Mouse (Mus musculus): Measurements from ENCODE around the gene Gdf1.
A peak's percentile ranks its signal among the peaks of the same experiment; 100 is the strongest.

Gene Gdf1

GRCm38 (mm10) chr8:70329124-70329834, at the start of gene Gdf1:
Gdf1 (plus strand) TSS chr8:70329817.
- Histone ChIP-seq H3K4me1 (replicated peaks; ENCODE audit: low read depth, low read length) (peaks cover 49% of the 10 kb centered on the region), H3K4me3 (replicated peaks; ENCODE audit: low read length) (peak within 1 kb of the TSS; percentile 73), H3K36me3 (ENCODE audit: insufficient read depth, low read length) (peaks cover 32% of the 10 kb centered on the region), H3K27me3 (ENCODE audit: insufficient read depth, low read length) (peaks cover 9% of the 10 kb centered on the region), H3K9me3 (ENCODE audit: low read length) (no peaks in the 10 kb centered on the region)
- no peak for TF ChIP-seq CTCF (conservative IDR thresholded peaks at IDR 0.05; ENCODE audit: low read length)
- no peak for TF ChIP-seq POU5F1 (IDR thresholded peaks at IDR 0.05; ENCODE audit: borderline replicate concordance, low read length)
- TF ChIP-seq NANOG (IDR thresholded peaks at IDR 0.05; ENCODE audit: borderline replicate concordance, low read length) = no peak

DNA sequence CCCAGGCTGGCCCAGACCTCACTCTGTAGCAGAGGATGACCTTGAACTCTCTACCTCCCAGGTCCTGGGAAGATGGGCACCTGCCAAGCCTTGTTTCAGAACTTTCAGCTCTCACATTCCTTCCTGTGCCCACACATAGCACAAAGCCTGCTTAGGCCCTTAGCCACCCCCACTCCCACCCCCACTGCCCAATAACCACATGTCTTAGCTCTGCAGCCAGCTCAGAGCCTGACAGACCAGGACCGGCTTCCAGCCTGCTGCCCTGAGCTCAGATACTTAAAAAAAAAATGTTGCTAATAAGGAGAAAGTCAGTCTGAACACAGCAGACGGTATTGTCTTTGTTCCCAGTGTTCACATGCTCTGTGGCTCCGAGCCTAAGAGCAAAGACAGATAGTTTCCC, 48.6 kb upstream of the Gdf1 start:
- peaks cover 18% of the 10 kb centered on the region for H3K36me3 ChIP-seq (ENCODE audit: insufficient read depth, low read length)
- peak overlapping the region; percentile 1; the same call in 1 of the 2 replicates for H3K4me3 ChIP-seq (replicated peaks; ENCODE audit: low read length)
- H3K27me3 ChIP-seq (ENCODE audit: insufficient read depth, low read length) = no peaks in the 10 kb centered on the region
- no peaks in the 10 kb centered on the region for H3K9me3 ChIP-seq (ENCODE audit: low read length)
- H3K4me1 ChIP-seq (replicated peaks; ENCODE audit: low read depth, low read length) = peaks cover 87% of the 10 kb centered on the region
- TF ChIP-seq POU5F1 (IDR thresholded peaks at IDR 0.05; ENCODE audit: borderline replicate concordance, low read length) (no peak), CTCF (conservative IDR thresholded peaks at IDR 0.05; ENCODE audit: low read length) (no peak), NANOG (IDR thresholded peaks at IDR 0.05; ENCODE audit: borderline replicate concordance, low read length) (no peak)

DNA sequence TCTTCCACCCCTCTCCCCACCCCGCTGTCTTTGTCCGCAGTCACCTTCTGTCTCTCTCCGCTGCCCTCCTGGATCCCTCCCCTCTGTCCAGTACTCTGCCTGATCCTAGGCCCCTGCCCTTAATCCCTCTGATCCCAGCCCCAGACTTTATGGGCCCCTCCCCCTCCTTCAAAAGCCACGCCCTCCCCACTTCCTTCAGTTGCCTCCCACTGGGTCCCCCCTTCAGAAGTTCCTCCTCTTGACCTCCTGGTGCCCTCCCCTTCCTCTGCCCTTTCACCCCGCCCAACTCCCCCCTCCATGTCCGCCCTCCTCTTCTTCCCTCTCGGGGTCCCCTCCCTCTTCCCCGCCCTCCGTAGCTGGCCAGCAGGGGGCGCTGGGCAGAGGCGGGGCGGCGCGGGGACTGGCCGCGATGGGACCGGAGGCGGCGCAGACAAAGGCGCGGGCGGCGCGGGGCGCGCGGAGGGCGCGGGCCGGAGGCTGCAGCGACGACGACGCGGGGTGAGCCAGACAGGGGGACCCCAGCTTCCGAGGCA, 46.9 kb upstream of the Gdf1 start, which contains the start of gene Homer3:
TSS of gene Homer3 (plus strand) at position 225 of the 533 bp plus-strand sequence.
- Histone ChIP-seq H3K4me1 (replicated peaks; ENCODE audit: low read depth, low read length) (peaks cover 73% of the 10 kb centered on the region), H3K27me3 (ENCODE audit: insufficient read depth, low read length) (no peaks in the 10 kb centered on the region), H3K4me3 (replicated peaks; ENCODE audit: low read length) (peak within 1 kb of the TSS; percentile 94), H3K36me3 (ENCODE audit: insufficient read depth, low read length) (peaks cover 34% of the 10 kb centered on the region), H3K9me3 (ENCODE audit: low read length) (no peaks in the 10 kb centered on the region)
- TF ChIP-seq CTCF (conservative IDR thresholded peaks at IDR 0.05; ENCODE audit: low read length) = 0 out of 2 replicates have a peak, but pooled peaks have one; percentile 13
- no peak for TF ChIP-seq NANOG (IDR thresholded peaks at IDR 0.05; ENCODE audit: borderline replicate concordance, low read length)
- TF ChIP-seq POU5F1 (IDR thresholded peaks at IDR 0.05; ENCODE audit: borderline replicate concordance, low read length) = no peak

DNA sequence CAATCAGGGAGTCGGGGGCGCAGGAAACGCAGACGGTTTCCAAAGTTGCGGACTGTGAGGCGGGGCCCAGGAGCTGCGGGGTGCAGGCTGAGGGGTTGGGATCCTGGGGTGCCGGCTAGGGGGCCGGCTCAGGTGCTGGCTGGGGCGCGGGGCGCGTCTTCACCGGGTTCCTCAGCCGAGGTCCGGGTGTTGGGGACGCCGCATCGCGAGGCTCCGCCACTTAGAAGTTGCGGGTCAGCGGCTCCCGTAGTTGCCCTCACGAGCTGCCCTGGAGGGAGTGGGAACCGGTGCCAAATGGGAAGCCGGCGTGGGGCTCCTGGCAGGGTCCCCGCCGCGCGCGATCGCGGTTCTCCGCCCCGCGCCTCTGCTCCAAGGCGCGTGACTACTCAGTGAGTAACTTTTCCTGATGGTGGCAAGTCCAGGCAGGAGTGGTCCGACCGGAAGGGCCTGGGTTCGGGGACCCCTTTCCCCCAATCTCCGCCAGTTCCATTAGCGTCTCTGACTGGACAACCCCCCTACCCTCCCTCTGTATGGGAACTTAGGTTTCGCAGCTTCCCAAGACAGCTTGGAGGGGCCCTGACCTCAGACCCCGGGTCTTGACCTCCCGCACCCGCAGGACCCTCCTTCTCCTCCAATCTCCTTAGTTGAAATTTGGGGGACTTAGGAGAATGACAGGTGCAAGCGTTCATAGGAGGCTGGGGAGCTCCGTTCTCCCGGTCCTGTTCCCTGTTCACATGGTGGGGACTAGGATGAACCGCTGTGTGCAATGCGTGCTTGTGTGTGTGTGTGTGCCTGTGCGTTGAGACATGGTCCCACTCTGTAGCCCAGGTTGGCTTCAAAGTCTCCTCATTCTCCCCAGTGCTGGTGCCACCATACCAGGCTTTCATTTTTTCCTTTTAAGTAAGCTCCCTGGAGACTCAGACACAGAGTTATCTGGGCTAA, 46.2 kb upstream of the Gdf1 start:
- Histone ChIP-seq H3K36me3 (ENCODE audit: insufficient read depth, low read length) (peaks cover 40% of the 10 kb centered on the region), H3K27me3 (ENCODE audit: insufficient read depth, low read length) (no peaks in the 10 kb centered on the region), H3K4me3 (replicated peaks; ENCODE audit: low read length) (peak overlapping the region; percentile 94), H3K4me1 (replicated peaks; ENCODE audit: low read depth, low read length) (peaks cover 66% of the 10 kb centered on the region), H3K9me3 (ENCODE audit: low read length) (no peaks in the 10 kb centered on the region)
- no peak for TF ChIP-seq NANOG (IDR thresholded peaks at IDR 0.05; ENCODE audit: borderline replicate concordance, low read length)
- no peak for TF ChIP-seq POU5F1 (IDR thresholded peaks at IDR 0.05; ENCODE audit: borderline replicate concordance, low read length)
- TF ChIP-seq CTCF (conservative IDR thresholded peaks at IDR 0.05; ENCODE audit: low read length) = no peak

DNA sequence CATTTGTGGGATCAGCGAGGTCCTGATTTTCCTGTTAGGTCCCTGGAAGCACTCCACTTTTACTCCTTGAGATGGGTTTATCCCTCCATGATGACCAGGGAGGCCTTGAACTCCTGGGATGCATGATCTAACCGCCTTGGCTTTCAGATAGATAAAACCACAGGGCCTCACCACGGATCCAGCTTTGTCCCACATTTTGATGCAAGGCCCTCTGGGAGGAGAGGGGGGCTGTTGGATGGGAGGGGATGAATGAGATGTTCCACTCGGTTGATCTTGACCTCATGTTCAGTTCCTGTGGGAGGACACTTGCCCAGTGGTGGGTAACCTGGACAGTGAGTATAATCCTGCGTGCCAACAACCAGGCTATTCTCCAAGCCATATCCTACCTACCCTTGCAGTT, 45.2 kb upstream of the Gdf1 start:
- H3K4me3 ChIP-seq (replicated peaks; ENCODE audit: low read length) = 0 out of 2 replicates have a peak overlapping the region, but pooled peaks have one; percentile 17
- H3K36me3 ChIP-seq (ENCODE audit: insufficient read depth, low read length) = peaks cover 48% of the 10 kb centered on the region
- H3K9me3 ChIP-seq (ENCODE audit: low read length) = no peaks in the 10 kb centered on the region
- peaks cover 57% of the 10 kb centered on the region for H3K4me1 ChIP-seq (replicated peaks; ENCODE audit: low read depth, low read length)
- H3K27me3 ChIP-seq (ENCODE audit: insufficient read depth, low read length) = no peaks in the 10 kb centered on the region
- TF ChIP-seq POU5F1 (IDR thresholded peaks at IDR 0.05; ENCODE audit: borderline replicate concordance, low read length) = no peak
- no peak for TF ChIP-seq NANOG (IDR thresholded peaks at IDR 0.05; ENCODE audit: borderline replicate concordance, low read length)
- TF ChIP-seq CTCF (conservative IDR thresholded peaks at IDR 0.05; ENCODE audit: low read length) = no peak

DNA sequence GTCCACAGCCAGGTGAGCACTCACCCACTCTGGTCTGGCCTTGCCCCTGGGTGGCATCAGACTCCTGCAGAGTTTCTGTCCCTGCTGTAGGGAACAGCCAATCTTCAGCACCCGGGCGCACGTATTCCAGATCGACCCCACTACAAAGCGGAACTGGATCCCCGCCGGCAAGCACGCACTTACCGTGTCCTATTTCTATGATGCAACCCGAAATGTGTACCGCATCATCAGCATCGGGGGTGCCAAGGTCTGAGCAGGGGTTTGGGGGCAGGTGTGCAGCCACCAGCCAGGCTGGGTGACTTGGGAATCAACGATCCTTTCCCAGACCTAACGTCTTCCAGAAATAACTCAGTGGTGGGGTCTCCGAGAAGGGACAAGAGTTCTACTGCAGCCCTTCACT, 44.3 kb upstream of the Gdf1 start:
- no peak for TF ChIP-seq CTCF (conservative IDR thresholded peaks at IDR 0.05; ENCODE audit: low read length)
- Histone ChIP-seq H3K9me3 (ENCODE audit: low read length) (no peaks in the 10 kb centered on the region), H3K4me1 (replicated peaks; ENCODE audit: low read depth, low read length) (peaks cover 55% of the 10 kb centered on the region), H3K36me3 (ENCODE audit: insufficient read depth, low read length) (peaks cover 55% of the 10 kb centered on the region), H3K27me3 (ENCODE audit: insufficient read depth, low read length) (no peaks in the 10 kb centered on the region), H3K4me3 (replicated peaks; ENCODE audit: low read length) (no peak overlapping the region; the same call in 1 of the 2 replicates)

- no peaks in the 10 kb centered on the region for H3K27me3 ChIP-seq (ENCODE audit: insufficient read depth, low read length)
- no peak for TF ChIP-seq POU5F1 (IDR thresholded peaks at IDR 0.05; ENCODE audit: borderline replicate concordance, low read length)
- TF ChIP-seq CTCF (conservative IDR thresholded peaks at IDR 0.05; ENCODE audit: low read length) = peak; percentile 57
- no peaks in the 10 kb centered on the region for H3K9me3 ChIP-seq (ENCODE audit: low read length)
- H3K4me1 ChIP-seq (replicated peaks; ENCODE audit: low read depth, low read length) = peaks cover 55% of the 10 kb centered on the region
- H3K4me3 ChIP-seq (replicated peaks; ENCODE audit: low read length) = no peak overlapping the region
- H3K36me3 ChIP-seq (ENCODE audit: insufficient read depth, low read length) = peaks cover 69% of the 10 kb centered on the region
Measured at GRCm38 (mm10) chr8:70286737-70287136, 42.9 kb upstream of the Gdf1 start.

- TF ChIP-seq CTCF (conservative IDR thresholded peaks at IDR 0.05; ENCODE audit: low read length) (no peak), POU5F1 (IDR thresholded peaks at IDR 0.05; ENCODE audit: borderline replicate concordance, low read length) (no peak), NANOG (IDR thresholded peaks at IDR 0.05; ENCODE audit: borderline replicate concordance, low read length) (no peak)
- Histone ChIP-seq H3K27me3 (ENCODE audit: insufficient read depth, low read length) (no peaks in the 10 kb centered on the region), H3K4me1 (replicated peaks; ENCODE audit: low read depth, low read length) (peaks cover 56% of the 10 kb centered on the region), H3K4me3 (replicated peaks; ENCODE audit: low read length) (no peak overlapping the region), H3K9me3 (ENCODE audit: low read length) (no peaks in the 10 kb centered on the region), H3K36me3 (ENCODE audit: insufficient read depth, low read length) (peaks cover 93% of the 10 kb centered on the region)
Measured at GRCm38 (mm10) chr8:70293988-70294405, 35.6 kb upstream of the Gdf1 start.
